Mouse (Mus musculus) neural tube, embryonic 10.5 days (tissue): Measurements from ENCODE around the gene Hao2.

ENCODE experiments used
- DNase-seq: peaks from one replicate; pipeline ENCODE4 v3.0.0-alpha.2; 2017; ENCODE audit warnings: low spot score; ENCODE audit errors: extremely low spot score

Hao2 gene

DNA sequence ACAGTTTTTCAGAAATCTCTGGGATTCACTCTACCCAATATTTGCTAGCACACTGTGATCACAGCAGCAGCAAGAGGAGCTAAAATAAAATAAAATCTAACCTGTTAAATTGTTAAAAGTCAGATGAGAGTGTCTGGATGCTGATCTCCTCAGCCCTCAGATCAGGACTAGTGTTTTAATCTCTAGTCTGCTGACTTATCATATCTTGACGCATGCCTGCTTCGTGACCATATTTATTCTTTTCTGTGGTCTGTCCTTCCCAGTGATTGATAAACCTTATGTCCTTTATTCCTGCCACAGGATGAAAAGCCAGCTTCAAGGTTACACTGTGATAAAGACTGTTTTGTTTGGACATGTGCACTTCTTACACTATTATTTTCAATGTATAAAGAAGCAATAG lies 35.0 kb downstream of the Hao2 start:
- no peak for DNase-seq

DNA sequence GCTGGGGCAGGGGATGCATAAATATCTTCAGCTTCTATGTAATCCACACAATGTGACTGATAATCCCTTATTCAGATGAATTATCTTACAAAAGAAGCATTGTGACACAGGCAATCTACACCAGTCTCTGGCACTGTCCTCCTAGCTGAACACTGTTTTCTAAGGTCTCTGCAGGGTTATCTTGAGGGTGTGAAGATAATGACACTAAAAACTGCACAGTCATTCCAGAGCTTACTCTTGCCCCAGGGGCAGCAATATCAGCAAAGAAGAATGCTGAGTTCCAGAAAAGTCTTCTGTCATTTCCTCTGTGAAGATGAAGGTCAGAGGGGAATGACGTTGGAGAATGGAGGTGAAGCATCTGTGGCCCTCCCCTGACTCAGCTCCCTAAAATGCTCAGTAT lies 36.1 kb downstream of the Hao2 start:
- DNase-seq, result no peak

GRCm38 (mm10) chr3:98855160-98855559 lies 37.9 kb downstream of the Hao2 start:
- no peak for DNase-seq

- DNase-seq, result no peak
These were observed 39.4 kb downstream of the Hao2 start for GRCm38 (mm10) chr3:98853685-98854084.

- DNase-seq, result no peak
These were observed 40.0 kb downstream of the Hao2 start for GRCm38 (mm10) chr3:98853051-98853450.

DNA sequence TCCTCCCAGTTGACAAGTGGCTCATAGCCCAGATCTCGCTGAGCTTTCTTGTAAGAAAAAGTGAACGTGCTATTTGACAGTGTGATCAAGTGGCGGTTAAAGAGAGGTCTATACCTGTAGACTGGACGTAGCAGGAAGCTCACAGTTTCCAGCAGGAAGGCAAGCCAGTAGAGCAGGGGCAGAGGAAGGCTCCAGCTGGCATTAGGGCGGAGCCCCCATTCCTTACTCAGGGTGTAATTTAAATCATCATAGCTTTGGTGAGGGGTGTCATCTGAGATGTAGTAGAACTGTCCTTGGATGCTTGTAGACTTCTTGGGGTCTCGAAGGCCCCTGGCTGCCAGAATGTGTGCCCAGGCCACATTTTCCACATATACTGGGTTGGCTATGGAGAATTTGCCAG lies 40.4 kb downstream of the Hao2 start:
- no peak for DNase-seq

GRCm38 (mm10) chr3:98851853-98852252 lies 41.2 kb downstream of the Hao2 start:
- no peak for DNase-seq

DNA sequence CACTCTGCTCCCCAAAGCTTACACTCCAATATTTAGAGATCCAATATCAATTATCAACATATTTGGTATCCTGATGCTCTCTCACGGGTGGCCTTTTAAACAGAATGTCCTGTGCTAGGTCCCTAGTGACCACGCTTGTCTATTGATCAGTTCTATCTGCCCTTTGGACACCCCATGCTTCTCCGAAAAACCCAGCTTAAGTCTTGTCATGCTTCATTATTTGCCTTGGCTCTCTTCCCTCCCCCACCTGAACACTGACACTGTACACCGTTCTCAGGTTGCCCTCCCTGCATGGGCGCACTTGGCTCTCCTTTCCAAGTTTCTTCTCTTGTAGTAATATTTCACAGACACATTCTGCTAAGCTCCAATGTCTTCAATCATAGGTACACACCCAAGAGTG lies 42.8 kb downstream of the Hao2 start:
- DNase-seq, result no peak

GRCm38 (mm10) chr3:98848898-98849297 lies 44.1 kb downstream of the Hao2 start:
- no peak for DNase-seq
